Mouse (Mus musculus) CD4-positive, CD25-positive, alpha-beta regulatory T cell, adult 4 months (primary cell): ENCODE data around the gene Olfr1016. TPM values are rescaled to one million over a fixed set of nuclear protein-coding genes. Genes with fewer than 3 reads are reported as not detected.

ENCODE experiments used
- ATAC-seq: one replicate; pipeline ENCODE4 v1.8.0; 2017
- polyA plus RNA-seq, 2 experiments: library from polyadenylated mRNA; unstranded; fragments of 100-300 nt; shearing (Covaris generic); gene quantifications; one replicate each; pipeline ENCODE4 v1.2.1; 2017

Gene Olfr1016
- not detected for polyA plus RNA-seq

GRCm38 (mm10) chr2:85802444-85802843, at the start of gene Olfr1016:
Gene Olfr1016 (minus strand): TSS chr2:85802544.
- ATAC-seq: no peak

- ATAC-seq: no peak
These were observed 44.4 kb upstream of the Olfr1016 start, which contains the start of gene Olfr1020 for GRCm38 (mm10) chr2:85846730-85847129. Gene Olfr1020 (plus strand): TSS chr2:85847030.

- no peak for ATAC-seq
These were observed 43.0 kb upstream of the Olfr1016 start, which contains the start of gene Olfr1019 for GRCm38 (mm10) chr2:85845383-85845782. Gene Olfr1019 (minus strand): TSS chr2:85845483.

- ATAC-seq: no peak
These were observed 15.8 kb upstream of the Olfr1016 start, which contains the start of gene Olfr1018 for GRCm38 (mm10) chr2:85818179-85818578. Gene Olfr1018 (plus strand): TSS chr2:85818479.

GRCm38 (mm10) chr2:85804501-85804900, 2.2 kb upstream of the Olfr1016 start:
- no peak for ATAC-seq

GRCm38 (mm10) chr2:85792331-85792730, 10.0 kb downstream of the Olfr1016 start:
- ATAC-seq: no peak

GRCm38 (mm10) chr2:85781717-85782116, 20.6 kb downstream of the Olfr1016 start, which contains the start of gene Olfr1015:
Gene Olfr1015 (plus strand): TSS chr2:85782017.
- no peak for ATAC-seq

GRCm38 (mm10) chr2:85772413-85772812, 29.9 kb downstream of the Olfr1016 start, which contains the start of gene Olfr1014:
Gene Olfr1014 (plus strand): TSS chr2:85772713.
- ATAC-seq: no peak

- ATAC-seq: no peak
These were observed 35.5 kb downstream of the Olfr1016 start, which contains the start of gene Olfr1013 for GRCm38 (mm10) chr2:85766798-85767197. Gene Olfr1013 (plus strand): TSS chr2:85767098.

GRCm38 (mm10) chr2:85762666-85763065, 39.7 kb downstream of the Olfr1016 start, which contains the start of gene Olfr1012:
Gene Olfr1012 (minus strand): TSS chr2:85762766.
- ATAC-seq: no peak

GRCm38 (mm10) chr2:85753822-85754221, 48.5 kb downstream of the Olfr1016 start:
- ATAC-seq: no peak

Other genes with a start within 250 kb of the Olfr1016 start
- not detected for gene Olfr996, start 223.3 kb downstream of the Olfr1016 start, polyA plus RNA-seq
- not detected for gene Olfr998, start 213.6 kb downstream of the Olfr1016 start, polyA plus RNA-seq
- not detected for gene Olfr1000, start 190.6 kb downstream of the Olfr1016 start, polyA plus RNA-seq
- gene Olfr1002, start 151.8 kb downstream of the Olfr1016 start, polyA plus RNA-seq: not detected
- not detected for gene Olfr154, start 138.1 kb downstream of the Olfr1016 start, polyA plus RNA-seq
- not detected for gene Olfr1006, start 123.8 kb downstream of the Olfr1016 start, polyA plus RNA-seq
- gene Olfr1008, start 113.1 kb downstream of the Olfr1016 start, polyA plus RNA-seq: not detected
- not detected for gene Olfr1009, start 87.1 kb downstream of the Olfr1016 start, polyA plus RNA-seq
- gene Olfr1012, start 39.8 kb downstream of the Olfr1016 start, polyA plus RNA-seq: not detected
- not detected for gene Olfr1013, start 35.4 kb downstream of the Olfr1016 start, polyA plus RNA-seq
- not detected for gene Olfr1014, start 29.8 kb downstream of the Olfr1016 start, polyA plus RNA-seq
- gene Olfr1015, start 20.5 kb downstream of the Olfr1016 start, polyA plus RNA-seq: not detected
- gene Olfr1018, start 15.9 kb upstream of the Olfr1016 start, polyA plus RNA-seq: not detected
- gene Olfr1019, start 42.9 kb upstream of the Olfr1016 start, polyA plus RNA-seq: not detected
- gene Olfr1020, start 44.5 kb upstream of the Olfr1016 start, polyA plus RNA-seq: not detected
- gene Olfr1022, start 66.0 kb upstream of the Olfr1016 start, polyA plus RNA-seq: not detected
- not detected for gene Olfr1023, start 83.1 kb upstream of the Olfr1016 start, polyA plus RNA-seq
- gene Olfr1024, start 102.5 kb upstream of the Olfr1016 start, polyA plus RNA-seq: not detected
- not detected for gene Olfr1025-ps1, start 112.6 kb upstream of the Olfr1016 start, polyA plus RNA-seq
- gene Olfr1026, start 119.0 kb upstream of the Olfr1016 start, polyA plus RNA-seq: not detected
- not detected for gene Olfr1028, start 147.9 kb upstream of the Olfr1016 start, polyA plus RNA-seq
- not detected for gene Olfr1029, start 171.4 kb upstream of the Olfr1016 start, polyA plus RNA-seq
- not detected for gene Olfr1030, start 176.7 kb upstream of the Olfr1016 start, polyA plus RNA-seq
- gene Olfr1031, start 187.8 kb upstream of the Olfr1016 start, polyA plus RNA-seq: not detected
- not detected for gene Olfr1032, start 203.0 kb upstream of the Olfr1016 start, polyA plus RNA-seq
- gene Olfr1033, start 218.1 kb upstream of the Olfr1016 start, polyA plus RNA-seq: not detected
- gene Olfr1034, start 243.3 kb upstream of the Olfr1016 start, polyA plus RNA-seq: not detected